Mouse (Mus musculus) brain, embryonic 14.5 days (tissue): ENCODE data around the gene Adamtsl3.

Experiments
- CTCF ChIP-seq: fragments of 200-500 bp; IDR thresholded peaks from 2 replicates; pipeline ENCODE4 v1.5.1; 2012; ENCODE audit warnings: inconsistent platforms, mild to moderate bottlenecking, moderate library complexity, borderline replicate concordance; ENCODE audit not compliant: insufficient read depth, insufficient read length; ENCODE audit errors: extremely low read depth
- POLR2A ChIP-seq: fragments of 200-500 bp; IDR thresholded peaks from 2 replicates; pipeline ENCODE4 v1.6.1; 2012; ENCODE audit warnings: mild to moderate bottlenecking, inconsistent platforms, borderline replicate concordance; ENCODE audit not compliant: poor library complexity, insufficient read depth, insufficient read length, severe bottlenecking; ENCODE audit errors: extremely low read depth

- no peak for TF ChIP-seq POLR2A
- TF ChIP-seq CTCF, result no peak
Observed at GRCm38 (mm10) chr7:82341476-82341875, 6.0 kb downstream of the Adamtsl3 start.
